Mouse (Mus musculus): ENCODE results near the gene Ass1. TPM values are rescaled to one million over a fixed set of nuclear protein-coding genes. Genes with fewer than 3 reads are reported as not detected.
A peak's percentile ranks its signal among the peaks of the same experiment; 100 is the strongest.
"Not testable (repeated sequence)": the region's sequence is repeated elsewhere in the genome, so short reads cannot be mapped to it uniquely, and the experiment has no call there.

The Ass1 gene
- polyA plus RNA-seq, 1 experiment from 2014 or later = 72.0 TPM

GRCm38 (mm10) chr2:31537054-31537453 is 67.0 kb downstream of the Ass1 start:
- no peaks in the 10 kb centered on the region for H3K36me3 ChIP-seq (ENCODE audit: control insufficient read depth, insufficient read depth, low read length)
- H3K9me3 ChIP-seq (ENCODE audit: control insufficient read depth, low read length) = no peaks in the 10 kb centered on the region
- H3K27me3 ChIP-seq (ENCODE audit: control insufficient read depth, insufficient read depth, low read depth, low read length) = no peaks in the 10 kb centered on the region
- no peak overlapping the region for H3K9ac ChIP-seq (ENCODE audit: low read length)
- ATAC-seq (ENCODE audit: low read depth) = peak; percentile 88
- no peak overlapping the region for H3K27ac ChIP-seq (ENCODE audit: low read length)
- H3K4me1 ChIP-seq (replicated peaks; ENCODE audit: control insufficient read depth, insufficient read depth, low read length) = 0 out of 2 replicates have a peak, but pooled peaks cover 5% of the 10 kb centered on the region
- no peak overlapping the region for H3K4me2 ChIP-seq (ENCODE audit: low read depth, low read length)
- WGBS = 38% methylated on average over 5 of the region's 5 CpGs
- no peak overlapping the region for H3K4me3 ChIP-seq (ENCODE audit: low read length)

GRCm38 (mm10) chr2:31538745-31539144 is 68.7 kb downstream of the Ass1 start:
- Histone ChIP-seq H3K4me3 (ENCODE audit: low read length) (no peak overlapping the region), H3K9ac (ENCODE audit: low read length) (no peak overlapping the region), H3K4me1 (replicated peaks; ENCODE audit: control insufficient read depth, insufficient read depth, low read length) (0 out of 2 replicates have a peak, but pooled peaks cover 5% of the 10 kb centered on the region), H3K27ac (ENCODE audit: low read length) (no peak overlapping the region), H3K36me3 (ENCODE audit: control insufficient read depth, insufficient read depth, low read length) (no peaks in the 10 kb centered on the region), H3K4me2 (ENCODE audit: low read depth, low read length) (no peak overlapping the region), H3K9me3 (ENCODE audit: control insufficient read depth, low read length) (no peaks in the 10 kb centered on the region), H3K27me3 (ENCODE audit: control insufficient read depth, insufficient read depth, low read depth, low read length) (no peaks in the 10 kb centered on the region)
- no peak for ATAC-seq (ENCODE audit: low read depth)
- 51% methylated on average over 5 of the region's 5 CpGs for WGBS

DNA sequence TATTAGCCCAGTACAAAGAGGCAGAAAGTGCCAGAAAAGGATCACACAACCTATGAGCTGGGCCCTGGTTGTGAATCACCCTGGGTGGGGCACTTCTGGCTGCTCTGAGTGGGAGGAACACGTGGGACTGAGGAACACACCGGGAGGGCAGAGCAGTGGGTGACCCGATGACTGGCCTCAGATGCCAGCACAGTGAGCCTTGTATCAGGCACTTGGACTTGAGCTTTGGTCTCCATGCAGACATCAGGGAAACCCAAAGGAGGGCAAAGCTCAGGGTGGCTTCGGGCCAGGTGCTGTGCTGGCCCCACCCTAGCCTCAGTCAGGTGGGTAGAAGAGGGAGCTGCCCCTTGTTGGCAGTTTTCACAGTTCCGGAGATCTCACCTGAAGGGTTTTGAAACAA is 71.6 kb downstream of the Ass1 start:
- Histone ChIP-seq H3K9ac (ENCODE audit: low read length) (no peak overlapping the region), H3K4me3 (ENCODE audit: low read length) (no peak overlapping the region), H3K4me1 (replicated peaks; ENCODE audit: control insufficient read depth, insufficient read depth, low read length) (0 out of 2 replicates have a peak, but pooled peaks cover 3% of the 10 kb centered on the region), H3K36me3 (ENCODE audit: control insufficient read depth, insufficient read depth, low read length) (no peaks in the 10 kb centered on the region), H3K27me3 (ENCODE audit: control insufficient read depth, insufficient read depth, low read depth, low read length) (no peaks in the 10 kb centered on the region), H3K9me3 (ENCODE audit: control insufficient read depth, low read length) (no peaks in the 10 kb centered on the region), H3K27ac (ENCODE audit: low read length) (no peak overlapping the region), H3K4me2 (ENCODE audit: low read depth, low read length) (no peak overlapping the region)
- WGBS = 77% methylated on average over 5 of the region's 5 CpGs
- ATAC-seq (ENCODE audit: low read depth) = no peak

DNA sequence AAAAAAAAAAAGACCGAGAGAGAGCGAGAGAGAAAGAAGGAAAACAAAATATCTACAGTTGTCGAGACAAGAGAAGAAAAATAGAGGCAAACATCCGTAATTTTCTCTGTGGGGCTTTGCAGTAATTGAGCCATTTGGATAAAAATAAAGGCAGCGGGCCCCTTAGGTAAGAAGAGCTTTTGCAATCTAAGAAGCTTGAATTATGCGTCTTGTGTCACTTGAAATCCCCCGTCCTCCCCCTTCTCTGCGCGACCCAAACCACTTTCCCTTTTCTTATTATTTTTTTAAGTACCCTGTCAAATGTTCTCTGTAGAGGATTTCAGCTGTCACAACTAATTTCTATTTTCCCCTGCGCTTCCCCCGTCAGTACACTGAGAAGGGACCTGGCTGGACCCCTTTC is 77.7 kb downstream of the Ass1 start:
- WGBS = 52% methylated on average over 11 of the region's 11 CpGs
- no peak overlapping the region for H3K27ac ChIP-seq (ENCODE audit: low read length)
- H3K4me1 ChIP-seq (replicated peaks; ENCODE audit: control insufficient read depth, insufficient read depth, low read length) = no peaks in the 10 kb centered on the region
- no peaks in the 10 kb centered on the region for H3K36me3 ChIP-seq (ENCODE audit: control insufficient read depth, insufficient read depth, low read length)
- no peaks in the 10 kb centered on the region for H3K27me3 ChIP-seq (ENCODE audit: control insufficient read depth, insufficient read depth, low read depth, low read length)
- no peak overlapping the region for H3K9ac ChIP-seq (ENCODE audit: low read length)
- no peaks in the 10 kb centered on the region for H3K9me3 ChIP-seq (ENCODE audit: control insufficient read depth, low read length)
- H3K4me2 ChIP-seq (ENCODE audit: low read depth, low read length) = no peak overlapping the region
- H3K4me3 ChIP-seq (ENCODE audit: low read length) = no peak overlapping the region
- no peak for ATAC-seq (ENCODE audit: low read depth)

DNA sequence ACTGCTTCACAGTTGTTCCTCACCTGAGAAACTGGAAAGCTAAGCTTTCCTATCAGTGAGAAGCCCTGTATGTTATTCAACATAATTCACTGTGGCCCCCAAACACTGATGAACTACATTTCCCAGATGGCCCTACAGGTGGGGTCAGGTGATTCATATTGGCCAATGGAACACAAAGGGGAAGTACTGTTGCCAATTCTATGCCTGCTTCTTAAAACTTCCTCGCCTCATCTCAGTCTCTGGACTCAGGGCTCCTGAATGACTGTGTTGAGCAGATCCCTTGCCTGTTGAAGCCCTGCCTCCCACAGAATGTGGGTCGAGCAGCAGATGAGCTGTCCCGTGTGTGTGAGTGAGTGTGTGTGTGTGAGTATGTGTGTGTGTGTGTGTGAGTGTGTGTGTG is 80.5 kb downstream of the Ass1 start:
- Histone ChIP-seq H3K27ac (ENCODE audit: low read length) (no peak overlapping the region), H3K4me1 (replicated peaks; ENCODE audit: control insufficient read depth, insufficient read depth, low read length) (no peaks in the 10 kb centered on the region), H3K9me3 (ENCODE audit: control insufficient read depth, low read length) (peaks cover 4% of the 10 kb centered on the region; the same call in 1 of the 2 replicates), H3K27me3 (ENCODE audit: control insufficient read depth, insufficient read depth, low read depth, low read length) (no peaks in the 10 kb centered on the region), H3K36me3 (ENCODE audit: control insufficient read depth, insufficient read depth, low read length) (no peaks in the 10 kb centered on the region), H3K4me2 (ENCODE audit: low read depth, low read length) (no peak overlapping the region), H3K4me3 (ENCODE audit: low read length) (no peak overlapping the region), H3K9ac (ENCODE audit: low read length) (no peak overlapping the region)
- WGBS = 61% methylated on average over 3 of the region's 3 CpGs
- ATAC-seq (ENCODE audit: low read depth) = no peak

GRCm38 (mm10) chr2:31551351-31551750 is 81.3 kb downstream of the Ass1 start:
- not testable (repeated sequence) for H3K4me3 ChIP-seq (ENCODE audit: low read length); H3K4me2 ChIP-seq (ENCODE audit: low read depth, low read length); H3K36me3 ChIP-seq (ENCODE audit: control insufficient read depth, insufficient read depth, low read length); H3K27me3 ChIP-seq (ENCODE audit: control insufficient read depth, insufficient read depth, low read depth, low read length); H3K9ac ChIP-seq (ENCODE audit: low read length); ATAC-seq (ENCODE audit: low read depth); H3K27ac ChIP-seq (ENCODE audit: low read length); H3K9me3 ChIP-seq (ENCODE audit: control insufficient read depth, low read length); H3K4me1 ChIP-seq (replicated peaks; ENCODE audit: control insufficient read depth, insufficient read depth, low read length)
- 83% methylated on average over 2 of the region's 3 CpGs for WGBS

DNA sequence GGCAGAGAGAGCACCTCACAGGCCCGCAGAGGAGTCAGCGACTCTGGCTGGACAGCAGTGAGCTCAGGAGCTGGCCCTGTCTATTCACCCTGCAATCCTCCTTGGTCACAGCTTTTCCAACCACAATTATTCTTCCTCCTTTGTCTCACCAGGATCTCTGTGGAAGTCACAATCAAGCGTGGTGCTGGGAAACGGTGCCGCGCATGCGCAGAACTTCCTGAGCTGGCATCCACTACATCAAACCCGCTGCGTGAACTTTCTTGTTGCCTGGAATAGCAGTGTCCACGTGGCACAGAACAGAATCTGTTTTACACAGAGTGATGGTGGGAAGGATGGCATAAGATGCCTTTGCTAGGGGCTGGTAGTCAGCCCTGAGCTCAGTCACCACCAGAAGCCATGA is 82.0 kb downstream of the Ass1 start:
- no peak overlapping the region for H3K4me2 ChIP-seq (ENCODE audit: low read depth, low read length)
- peaks cover 4% of the 10 kb centered on the region; the same call in 1 of the 2 replicates for H3K9me3 ChIP-seq (ENCODE audit: control insufficient read depth, low read length)
- H3K4me3 ChIP-seq (ENCODE audit: low read length) = no peak overlapping the region
- 81% methylated on average over 10 of the region's 10 CpGs for WGBS
- H3K9ac ChIP-seq (ENCODE audit: low read length) = no peak overlapping the region
- ATAC-seq (ENCODE audit: low read depth) = no peak
- H3K27ac ChIP-seq (ENCODE audit: low read length) = no peak overlapping the region
- H3K4me1 ChIP-seq (replicated peaks; ENCODE audit: control insufficient read depth, insufficient read depth, low read length) = no peaks in the 10 kb centered on the region
- H3K36me3 ChIP-seq (ENCODE audit: control insufficient read depth, insufficient read depth, low read length) = no peaks in the 10 kb centered on the region
- no peaks in the 10 kb centered on the region for H3K27me3 ChIP-seq (ENCODE audit: control insufficient read depth, insufficient read depth, low read depth, low read length)

- H3K9me3 ChIP-seq (ENCODE audit: control insufficient read depth, low read length) = peaks cover 4% of the 10 kb centered on the region; the same call in 1 of the 2 replicates
- no peak overlapping the region for H3K4me3 ChIP-seq (ENCODE audit: low read length)
- no peak overlapping the region for H3K4me2 ChIP-seq (ENCODE audit: low read depth, low read length)
- H3K36me3 ChIP-seq (ENCODE audit: control insufficient read depth, insufficient read depth, low read length) = no peaks in the 10 kb centered on the region
- H3K27ac ChIP-seq (ENCODE audit: low read length) = no peak overlapping the region
- H3K27me3 ChIP-seq (ENCODE audit: control insufficient read depth, insufficient read depth, low read depth, low read length) = no peaks in the 10 kb centered on the region
- H3K4me1 ChIP-seq (replicated peaks; ENCODE audit: control insufficient read depth, insufficient read depth, low read length) = no peaks in the 10 kb centered on the region
- no peak overlapping the region for H3K9ac ChIP-seq (ENCODE audit: low read length)
- 76% methylated on average over 5 of the region's 5 CpGs for WGBS
- ATAC-seq (ENCODE audit: low read depth) = no peak
Measured at GRCm38 (mm10) chr2:31554619-31555018, 84.6 kb downstream of the Ass1 start.

Measured in lung, embryonic 16.5 days (tissue).